Mouse (Mus musculus) hindbrain, embryonic 11.5 days (tissue): Measurements from ENCODE around the gene Mllt11. TPM values are rescaled to one million over a fixed set of nuclear protein-coding genes. Genes with fewer than 3 reads are reported as not detected.

Experiments
- ATAC-seq: fragments of 200-750 bp; cut with Nextera tagmentation; 2 replicates; pipeline ENCODE4 v1.8.0; 2017; ENCODE audit warnings: mild to moderate bottlenecking, moderate TSS enrichment, moderate library complexity; ENCODE audit not compliant: low FRiP score
- DNase-seq: peaks from one replicate; pipeline ENCODE4 v3.0.0-alpha.2; 2015; ENCODE audit warnings: low spot score
- H3K27ac ChIP-seq: fragments of 300-500 bp; sonication (generic); 2 replicates; pipeline ENCODE4 v1.5.1; 2014; ENCODE audit warnings: mild to moderate bottlenecking, low read depth, low read length
- H3K27me3 ChIP-seq: fragments of 300-500 bp; sonication (generic); 2 replicates; pipeline ENCODE4 v1.6.1; 2014; ENCODE audit warnings: mild to moderate bottlenecking, low read length, moderate library complexity, mixed read lengths; ENCODE audit not compliant: control insufficient read depth, insufficient read depth
- H3K36me3 ChIP-seq: fragments of 300-500 bp; sonication (generic); 2 replicates; pipeline ENCODE4 v1.6.1; 2014; ENCODE audit warnings: mild to moderate bottlenecking, low read length, moderate library complexity, mixed read lengths; ENCODE audit not compliant: control insufficient read depth, insufficient read depth
- H3K4me1 ChIP-seq: fragments of 300-500 bp; sonication (generic); replicated peaks from 2 replicates; pipeline ENCODE4 v1.6.1; 2014; ENCODE audit warnings: low read length, mixed read lengths; ENCODE audit not compliant: control insufficient read depth, insufficient read depth
- H3K4me2 ChIP-seq: fragments of 300-500 bp; sonication (generic); replicated peaks from 2 replicates; pipeline ENCODE4 v1.6.1; 2014; ENCODE audit warnings: mild to moderate bottlenecking, low read depth, low read length
- H3K4me3 ChIP-seq: fragments of 300-500 bp; sonication (generic); 2 replicates; pipeline ENCODE4 v1.5.1; 2014; ENCODE audit warnings: low read depth, low read length
- H3K9ac ChIP-seq: fragments of 300-500 bp; sonication (generic); 2 replicates; pipeline ENCODE4 v1.6.1; 2014; ENCODE audit warnings: low read depth, low read length
- H3K9me3 ChIP-seq: fragments of 300-500 bp; sonication (generic); 2 replicates; pipeline ENCODE4 v1.6.1; 2016; ENCODE audit warnings: low read length; ENCODE audit not compliant: control insufficient read depth
- WGBS: fragments of 180-500 bp; shearing (Covaris S2); extraction: QIAGEN DNeasy Blood & Tissue Kit; methylation state at CpG from one replicate; pipeline ENCODE4 v1.1.7; 2014; 5-methylcytosine and 5-hydroxymethylcytosine counted together
- polyA plus RNA-seq: library from polyadenylated mRNA; unstranded; fragments of >200 nt; fragmentation: Nextera tagmentation; extraction: Ambion mirVana; gene quantifications from 2 replicates; pipeline ENCODE4 v1.2.1, GENCODE M21; 2014

Gene Mllt11
- 171 and 203 TPM in 2 replicates for polyA plus RNA-seq

DNA sequence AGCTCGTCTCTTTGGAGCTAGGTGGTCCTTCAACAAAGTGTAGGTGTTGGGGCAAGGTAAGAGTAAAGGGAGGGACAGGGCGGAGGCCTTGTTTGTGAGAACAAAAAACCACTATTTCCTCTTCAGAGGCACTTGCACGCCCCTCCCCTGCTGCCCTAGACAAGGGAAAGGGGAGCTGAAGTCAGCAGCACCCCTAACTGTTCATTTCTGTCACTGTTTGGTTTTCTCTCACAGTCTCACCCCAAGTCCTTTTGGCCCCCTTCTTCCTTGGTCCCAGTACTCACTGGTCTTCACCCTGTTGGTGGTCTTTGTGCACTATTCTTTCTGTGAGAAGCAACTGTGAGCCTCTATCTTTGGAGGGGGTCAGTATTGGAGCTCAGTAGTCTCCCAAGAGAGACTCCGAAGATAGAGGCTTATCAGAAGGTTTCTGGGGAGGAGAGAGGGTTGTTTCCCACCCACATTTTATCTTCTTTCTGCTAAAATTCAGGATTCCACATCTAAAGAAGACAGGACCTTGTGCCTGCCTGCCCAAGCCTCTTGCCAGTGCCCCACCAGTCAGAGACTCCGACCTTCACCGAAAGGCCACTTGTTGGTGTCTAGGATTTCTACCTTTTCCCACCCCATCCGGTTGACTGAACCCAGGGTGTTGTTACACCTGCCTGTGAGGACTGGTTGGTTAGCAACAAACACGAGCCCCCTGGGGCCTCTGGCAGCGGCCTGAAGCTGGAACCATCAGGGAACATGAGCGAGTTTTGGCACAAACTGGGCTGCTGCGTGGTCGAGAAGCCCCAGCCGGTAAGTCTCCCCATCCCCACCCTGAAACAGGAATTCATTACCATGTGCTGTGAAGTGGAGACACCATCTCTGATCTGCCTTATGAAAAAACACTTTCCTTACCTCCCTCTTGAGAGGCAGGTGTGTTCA lies at the start of gene Mllt11:
Gene Mllt11, minus strand, starts transcription at position 874 of the 924 bp plus-strand sequence.
- DNase-seq = no peak
- Histone ChIP-seq H3K9me3 (no peaks in the 10 kb centered on the region), H3K27ac (peak within 1 kb of the TSS; percentile 89), H3K9ac (peak within 1 kb of the TSS; percentile 74), H3K27me3 (no peaks in the 10 kb centered on the region), H3K4me2 (peak within 1 kb of the TSS; percentile 89), H3K4me1 (peaks cover 9% of the 10 kb centered on the region), H3K4me3 (peak within 1 kb of the TSS; percentile 17), H3K36me3 (0 out of 2 replicates have a peak, but pooled peaks cover 6% of the 10 kb centered on the region)
- ATAC-seq = no peak
- 83% methylated on average over 13 of the region's 13 CpGs for WGBS

DNA sequence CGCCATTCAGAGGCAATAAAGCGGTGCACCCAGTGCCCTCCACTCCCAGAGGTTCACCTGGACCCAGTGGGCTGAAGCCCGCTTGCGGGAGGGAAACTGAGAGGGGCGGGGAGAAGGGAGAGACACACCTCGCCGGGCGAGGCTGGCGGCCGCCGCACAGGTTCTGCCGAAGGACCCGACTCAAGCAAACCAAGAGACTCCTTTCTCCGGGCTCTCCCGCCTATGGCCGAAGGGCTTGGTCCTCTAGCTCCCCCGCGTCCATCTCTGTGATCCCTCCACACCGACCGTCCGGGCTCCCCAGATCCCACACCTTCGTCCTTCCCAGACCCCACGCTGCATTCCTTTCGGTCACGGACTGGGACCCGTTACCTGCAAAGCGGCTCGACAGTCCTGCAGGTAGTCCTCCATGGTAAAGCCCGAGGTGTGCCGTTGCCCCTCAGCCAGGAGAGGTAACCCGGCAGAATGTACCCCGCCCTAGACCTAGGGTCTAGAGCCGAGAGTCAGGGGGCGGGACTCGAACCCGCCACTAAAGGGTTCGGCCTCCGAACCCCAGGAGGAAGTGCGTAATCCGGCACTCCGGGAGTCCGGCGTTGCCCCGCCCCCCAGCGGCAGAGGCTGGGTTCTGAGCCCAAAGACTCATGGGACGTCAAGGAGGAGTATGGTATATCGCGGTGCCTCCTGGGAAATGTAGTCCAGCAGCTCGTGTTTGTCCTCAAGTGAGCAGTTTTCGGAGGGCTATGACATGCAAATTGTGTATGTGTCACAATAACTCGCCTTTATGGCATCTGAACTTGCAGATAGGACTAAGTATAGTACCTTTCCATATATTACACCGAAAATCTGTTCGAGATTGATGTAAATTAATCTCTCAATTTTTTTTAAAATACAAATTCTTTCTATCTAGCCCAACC lies 49.5 kb upstream of the Mllt11 start, which contains the start of the genes Mindy1 and Prune1:
Gene Mindy1, plus strand, starts transcription at position 130 of the 911 bp plus-strand sequence.
Gene Prune1, minus strand, starts transcription at position 861 of the 911 bp plus-strand sequence.
- Histone ChIP-seq H3K4me3 (peak within 1 kb of the TSS; percentile 75), H3K9ac (peak within 1 kb of the TSS; percentile 77), H3K4me2 (peak within 1 kb of the TSS; percentile 40), H3K36me3 (no peaks in the 10 kb centered on the region), H3K4me1 (no peaks in the 10 kb centered on the region; the same call in 1 of the 2 replicates), H3K27ac (peak within 1 kb of the TSS; percentile 90), H3K9me3 (no peaks in the 10 kb centered on the region), H3K27me3 (no peaks in the 10 kb centered on the region)
- DNase-seq (peak; percentile 99), ATAC-seq (peak; percentile 91)
- WGBS = under 1% methylated on average over 52 of the region's 53 CpGs

DNA sequence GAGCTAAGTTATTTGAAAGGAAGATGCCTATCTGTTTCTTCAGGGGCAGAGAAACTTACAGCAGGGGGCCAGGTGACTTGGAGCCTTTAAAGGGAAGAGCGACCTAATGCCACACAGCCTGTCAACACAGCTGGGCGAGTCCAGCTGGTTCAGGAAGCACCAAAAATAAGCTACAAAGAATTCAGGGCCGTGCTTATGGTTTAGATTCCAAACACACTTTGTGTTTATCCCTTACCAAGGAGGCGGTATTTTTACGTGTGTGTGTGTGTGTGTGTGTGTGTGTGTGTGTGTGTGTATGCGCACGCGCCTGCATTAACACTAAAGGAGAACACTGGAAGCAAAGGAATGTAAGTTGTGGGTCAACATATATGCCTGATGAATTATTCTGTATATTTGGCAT lies 48.8 kb upstream of the Mllt11 start:
- DNase-seq (peak; percentile 40), ATAC-seq (no peak)
- 31% methylated on average over 8 of the region's 8 CpGs for WGBS

GRCm38 (mm10) chr3:95277149-95277551 lies 45.2 kb upstream of the Mllt11 start:
- WGBS = 97% methylated on average over 1 of the region's 1 CpGs
- Histone ChIP-seq H3K4me3 (no peak overlapping the region), H3K4me1 (no peaks in the 10 kb centered on the region), H3K27me3 (no peaks in the 10 kb centered on the region), H3K4me2 (no peak overlapping the region), H3K9me3 (no peaks in the 10 kb centered on the region), H3K36me3 (no peaks in the 10 kb centered on the region), H3K27ac (no peak overlapping the region), H3K9ac (no peak overlapping the region)
- ATAC-seq (no peak), DNase-seq (no peak)

More for the DNA sequence above, 48.8 kb upstream of the Mllt11 start:
- H3K9ac ChIP-seq = peak overlapping the region; percentile 74
- no peaks in the 10 kb centered on the region; the same call in 1 of the 2 replicates for H3K4me1 ChIP-seq
- no peak overlapping the region for H3K27ac ChIP-seq
- peak overlapping the region; percentile 40 for H3K4me2 ChIP-seq
- peak overlapping the region; percentile 75 for H3K4me3 ChIP-seq
- H3K36me3 ChIP-seq = no peaks in the 10 kb centered on the region
- H3K9me3 ChIP-seq = no peaks in the 10 kb centered on the region
- no peaks in the 10 kb centered on the region for H3K27me3 ChIP-seq

DNA sequence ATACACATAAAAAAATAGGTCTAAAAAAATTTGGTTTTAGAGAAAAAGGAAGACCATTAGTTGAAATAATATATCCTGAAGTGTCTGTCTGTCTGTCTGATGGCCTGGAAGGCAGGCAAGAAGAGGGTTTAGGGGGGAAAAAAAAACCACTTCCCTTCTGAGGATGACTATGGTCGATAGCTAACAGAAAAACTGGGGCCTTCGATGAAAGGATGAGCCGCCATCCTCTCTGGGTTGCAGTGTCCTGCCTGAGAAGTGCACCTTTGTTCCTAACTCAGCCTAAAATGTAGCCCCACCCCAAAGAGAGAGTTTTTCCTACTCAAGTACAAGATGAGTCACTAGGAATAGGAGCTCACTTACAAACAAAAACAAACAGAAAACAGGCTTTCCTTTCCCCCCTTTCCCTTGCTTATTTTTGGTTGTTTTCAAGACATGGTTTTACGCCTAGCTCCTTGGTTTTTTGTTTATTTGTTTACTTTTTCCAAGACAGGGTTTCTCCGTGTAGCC lies 44.5 kb upstream of the Mllt11 start:
- H3K27ac ChIP-seq = no peak overlapping the region
- ATAC-seq (no peak), DNase-seq (no peak)
- no peak overlapping the region for H3K4me2 ChIP-seq
- H3K9me3 ChIP-seq = no peaks in the 10 kb centered on the region
- H3K9ac ChIP-seq = no peak overlapping the region
- no peaks in the 10 kb centered on the region for H3K27me3 ChIP-seq
- no peaks in the 10 kb centered on the region for H3K4me1 ChIP-seq
- H3K36me3 ChIP-seq = no peaks in the 10 kb centered on the region
- 78% methylated on average over 5 of the region's 5 CpGs for WGBS
- no peak overlapping the region for H3K4me3 ChIP-seq

GRCm38 (mm10) chr3:95275161-95275560 lies 43.2 kb upstream of the Mllt11 start:
- no peak overlapping the region for H3K4me3 ChIP-seq
- H3K9me3 ChIP-seq = no peaks in the 10 kb centered on the region
- H3K36me3 ChIP-seq = no peaks in the 10 kb centered on the region
- 86% methylated on average over 6 of the region's 6 CpGs for WGBS
- H3K4me2 ChIP-seq = no peak overlapping the region
- H3K27me3 ChIP-seq = no peaks in the 10 kb centered on the region
- H3K4me1 ChIP-seq = no peaks in the 10 kb centered on the region
- ATAC-seq = no peak
- DNase-seq = no peak
- no peak overlapping the region for H3K27ac ChIP-seq
- no peak overlapping the region for H3K9ac ChIP-seq

DNA sequence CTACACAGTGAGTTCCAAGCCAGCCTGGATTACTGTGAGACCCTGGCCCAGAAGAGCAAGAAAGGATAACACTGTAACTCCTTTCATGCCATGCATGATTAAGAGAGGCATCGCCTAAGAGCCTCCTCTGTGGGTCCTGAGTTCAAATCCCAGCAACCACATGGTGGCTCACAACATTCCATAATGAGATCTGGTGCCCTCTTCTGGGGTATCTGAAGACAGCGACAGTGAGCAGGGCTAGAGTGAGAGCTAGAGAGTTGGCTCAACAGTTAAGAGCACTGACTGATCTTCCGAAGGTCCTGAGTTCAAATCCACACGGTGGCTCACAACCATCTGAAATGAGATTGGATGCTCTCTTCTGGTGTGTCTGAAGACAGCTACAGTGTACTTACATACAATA lies 42.5 kb upstream of the Mllt11 start:
- Histone ChIP-seq H3K4me3 (no peak overlapping the region), H3K4me2 (no peak overlapping the region), H3K27me3 (no peaks in the 10 kb centered on the region), H3K9ac (no peak overlapping the region), H3K4me1 (no peaks in the 10 kb centered on the region), H3K36me3 (no peaks in the 10 kb centered on the region), H3K9me3 (no peaks in the 10 kb centered on the region), H3K27ac (no peak overlapping the region)
- ATAC-seq (no peak), DNase-seq (no peak)
- WGBS = 92% methylated on average over 4 of the region's 4 CpGs

DNA sequence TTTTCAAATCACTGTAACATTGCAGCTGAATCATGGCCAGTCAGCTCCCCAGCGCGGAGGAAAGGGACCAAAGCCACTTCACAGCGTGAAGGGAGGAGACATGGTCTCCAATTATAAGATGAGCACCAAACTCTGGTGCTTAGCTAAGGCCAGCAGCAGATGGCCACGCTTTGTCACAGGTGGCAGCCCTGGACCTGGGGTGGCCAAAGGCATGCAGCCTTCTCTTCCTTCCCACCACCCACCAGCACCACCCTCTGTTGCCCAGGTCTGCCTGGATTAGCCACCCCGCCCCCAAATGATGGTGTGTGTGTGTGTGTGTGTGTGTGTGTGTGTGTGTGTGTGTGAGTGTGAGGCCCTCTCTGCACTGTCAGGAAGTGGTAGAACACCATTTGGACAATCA lies 41.5 kb upstream of the Mllt11 start:
- Histone ChIP-seq H3K4me3 (no peak overlapping the region), H3K9me3 (no peaks in the 10 kb centered on the region), H3K4me2 (no peak overlapping the region), H3K36me3 (no peaks in the 10 kb centered on the region), H3K27me3 (no peaks in the 10 kb centered on the region), H3K9ac (no peak overlapping the region), H3K27ac (no peak overlapping the region), H3K4me1 (no peaks in the 10 kb centered on the region)
- 94% methylated on average over 5 of the region's 5 CpGs for WGBS
- ATAC-seq (no peak), DNase-seq (no peak)
